Mouse (Mus musculus) E14TG2a.4 (cell line): Measurements from ENCODE around the gene Trim58.

Source experiments
- CTCF ChIP-seq: conservative IDR thresholded peaks from 2 replicates; pipeline ENCODE4 v1.5.1; 2014; ENCODE audit warnings: low read length
- NANOG ChIP-seq: IDR thresholded peaks from 2 replicates; pipeline ENCODE4 v1.6.1; 2014; ENCODE audit warnings: borderline replicate concordance, low read length, mixed read lengths

DNA sequence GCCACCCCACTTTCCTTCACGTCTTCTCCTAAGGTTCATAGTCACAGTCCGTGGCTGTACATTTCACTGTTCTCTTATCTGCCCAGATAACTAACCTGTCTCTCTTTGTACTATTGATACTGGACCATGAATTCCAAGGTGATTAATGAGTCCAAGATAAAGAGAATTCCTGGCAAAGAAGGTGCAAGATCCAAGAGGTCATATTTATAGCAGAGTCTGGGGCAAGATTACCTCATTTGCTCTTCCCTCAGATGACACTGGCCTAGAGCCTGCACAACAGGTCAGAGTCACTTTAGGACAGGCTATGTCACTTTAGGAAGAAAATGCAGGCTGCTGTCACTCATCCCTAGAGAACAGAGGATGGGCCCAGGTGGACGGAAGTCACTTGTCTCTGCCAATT is 35.0 kb upstream of the Trim58 start:
- TF ChIP-seq CTCF (no peak), NANOG (no peak)
